In genomic region chr17:28717535-28717934, GRCm38 (mm10) we compare ENCODE assay signal across 30 mouse cellular contexts. TPM values are rescaled to one million over a fixed set of nuclear protein-coding genes. Genes with fewer than 3 reads are reported as not detected.
DNase-seq lines count a peak whose midpoint lies in the region; ATAC-seq lines count a peak whose summit lies in the region.
"Had no signal": no experiment of that assay in that cellular context is flagged by ENCODE, and none has a peak within 500 bp of the region (broad histone marks: within the 10 kb centered on the region; RNA-seq: fewer than 3 reads in every experiment).

No protein-coding gene starts in this region.

- peak; percentile 77 for ATAC-seq in frontal cortex, adult (ENCODE audit: low TSS enrichment)
- no peak for ATAC-seq in limb, embryonic 11.5 days (ENCODE audit: insufficient number of reproducible peaks, low FRiP score, low TSS enrichment, low read depth)
- no peak for ATAC-seq in embryonic facial prominence, embryonic 14.5 days (ENCODE audit: low read depth)
- ATAC-seq in limb, embryonic 13.5 days (ENCODE audit: low FRiP score, low read depth), result no peak
- ATAC-seq: forebrain, embryonic 16.5 days; midbrain, embryonic 15.5 days had no signal

- WGBS in limb, embryonic 11.5 days, result 51% methylated on average over 3 of the region's 3 CpGs
- WGBS in limb, embryonic 10.5 days, result 63% methylated on average over 3 of the region's 3 CpGs
- WGBS in embryonic facial prominence, embryonic 14.5 days, result 47% methylated on average over 3 of the region's 3 CpGs
- WGBS in limb, embryonic 13.5 days, result 35% methylated on average over 3 of the region's 3 CpGs

- H3K27ac ChIP-seq in limb, embryonic 11.5 days (replicated peaks; ENCODE audit: low read depth, low read length), result no peak overlapping the region
- H3K27ac ChIP-seq in limb, embryonic 10.5 days, result no peak overlapping the region
- peak overlapping the region; percentile 53 for H3K27ac ChIP-seq in embryonic facial prominence, embryonic 14.5 days (replicated peaks; ENCODE audit: low read depth, low read length)
- peak overlapping the region; percentile 39; the same call in 1 of the 2 replicates for H3K27ac ChIP-seq in limb, embryonic 13.5 days
- H3K27ac ChIP-seq: heart, embryonic 10.5 days; hindbrain, embryonic 13.5 days; kidney, postnatal 0 days; liver, embryonic 15.5 days; midbrain, embryonic 15.5 days; stomach, embryonic 15.5 days had no signal

- peaks cover 8% of the 10 kb centered on the region; the same call in 1 of the 2 replicates for H3K36me3 ChIP-seq in limb, embryonic 11.5 days (ENCODE audit: control insufficient read depth, insufficient read depth, low read length)
- H3K36me3 ChIP-seq in limb, embryonic 10.5 days, result peaks cover 86% of the 10 kb centered on the region
- H3K36me3 ChIP-seq in embryonic facial prominence, embryonic 14.5 days (ENCODE audit: control insufficient read depth, insufficient read depth, low read length), result peaks cover 66% of the 10 kb centered on the region
- peaks cover 82% of the 10 kb centered on the region for H3K36me3 ChIP-seq in limb, embryonic 13.5 days

- no peak overlapping the region for H3K9ac ChIP-seq in limb, embryonic 11.5 days (ENCODE audit: low read length)
- no peak overlapping the region for H3K9ac ChIP-seq in embryonic facial prominence, embryonic 14.5 days (ENCODE audit: low read depth, low read length)
- no peak overlapping the region for H3K9ac ChIP-seq in limb, embryonic 13.5 days
- H3K9ac ChIP-seq: hindbrain, embryonic 13.5 days; liver, embryonic 15.5 days; lung, embryonic 14.5 days; midbrain, embryonic 15.5 days; stomach, embryonic 15.5 days had no signal

- H3K4me2 ChIP-seq in limb, embryonic 11.5 days (ENCODE audit: low read depth, severe bottlenecking), result no peak overlapping the region
- H3K4me2 ChIP-seq in embryonic facial prominence, embryonic 14.5 days (ENCODE audit: low read depth, low read length), result no peak overlapping the region
- no peak overlapping the region for H3K4me2 ChIP-seq in limb, embryonic 13.5 days (replicated peaks)
- H3K4me2 ChIP-seq: hindbrain, embryonic 13.5 days; liver, embryonic 15.5 days; lung, embryonic 14.5 days; midbrain, embryonic 15.5 days; stomach, embryonic 15.5 days had no signal

- no peaks in the 10 kb centered on the region for H3K9me3 ChIP-seq in limb, embryonic 11.5 days (ENCODE audit: control insufficient read depth, low read length)
- H3K9me3 ChIP-seq in limb, embryonic 10.5 days (replicated peaks), result no peaks in the 10 kb centered on the region
- no peaks in the 10 kb centered on the region for H3K9me3 ChIP-seq in embryonic facial prominence, embryonic 14.5 days (ENCODE audit: control insufficient read depth, low read length)
- H3K9me3 ChIP-seq in limb, embryonic 13.5 days, result no peaks in the 10 kb centered on the region
- H3K9me3 ChIP-seq: G1E; heart, embryonic 10.5 days; hindbrain, embryonic 13.5 days; liver, embryonic 15.5 days; midbrain, embryonic 15.5 days; stomach, embryonic 15.5 days had no signal

- H3K27me3 ChIP-seq in limb, embryonic 11.5 days (ENCODE audit: control insufficient read depth, insufficient read depth, low read length), result no peaks in the 10 kb centered on the region
- H3K27me3 ChIP-seq in limb, embryonic 10.5 days (ENCODE audit: low read depth, poor library complexity, severe bottlenecking), result no peaks in the 10 kb centered on the region
- H3K27me3 ChIP-seq in embryonic facial prominence, embryonic 14.5 days (replicated peaks; ENCODE audit: control insufficient read depth, insufficient read depth, low read length), result no peaks in the 10 kb centered on the region
- no peaks in the 10 kb centered on the region for H3K27me3 ChIP-seq in limb, embryonic 13.5 days
- H3K27me3 ChIP-seq: hindbrain, embryonic 13.5 days; liver, embryonic 15.5 days; midbrain, embryonic 15.5 days; stomach, embryonic 15.5 days had no signal

- H3K4me1 ChIP-seq in limb, embryonic 11.5 days (ENCODE audit: control insufficient read depth, insufficient read depth, low read length), result peaks cover 4% of the 10 kb centered on the region
- H3K4me1 ChIP-seq in limb, embryonic 10.5 days, result peaks cover 10% of the 10 kb centered on the region
- H3K4me1 ChIP-seq in embryonic facial prominence, embryonic 14.5 days (ENCODE audit: control insufficient read depth, insufficient read depth, low read length), result peaks cover 6% of the 10 kb centered on the region; the same call in 1 of the 2 replicates
- H3K4me1 ChIP-seq in limb, embryonic 13.5 days, result peaks cover 10% of the 10 kb centered on the region
- H3K4me1 ChIP-seq: hindbrain, embryonic 13.5 days; midbrain, embryonic 15.5 days had no signal

- no peak overlapping the region for H3K4me3 ChIP-seq in limb, embryonic 11.5 days (ENCODE audit: low read depth, low read length)
- no peak overlapping the region for H3K4me3 ChIP-seq in limb, embryonic 10.5 days
- H3K4me3 ChIP-seq in embryonic facial prominence, embryonic 14.5 days (ENCODE audit: low read depth, low read length), result no peak overlapping the region
- no peak overlapping the region for H3K4me3 ChIP-seq in limb, embryonic 13.5 days
- H3K4me3 ChIP-seq: erythroblast, embryonic 14.5 days; heart, embryonic 10.5 days; hindbrain, embryonic 13.5 days; liver, embryonic 15.5 days; midbrain, embryonic 15.5 days; stomach, embryonic 15.5 days had no signal

- DNase-seq in frontal cortex, adult 2 months (ENCODE audit: extremely low spot score in 1 of 2, low spot score in 1 of 2), result no peak
- peak; percentile 34 for DNase-seq in limb, embryonic 11.5 days (ENCODE audit: low spot score)
- DNase-seq in limb, embryonic 10.5 days (ENCODE audit: low spot score), result no peak
- peak; percentile 64 for DNase-seq in embryonic facial prominence, embryonic 14.5 days (ENCODE audit: low spot score)
- no peak for DNase-seq in embryo, embryonic 11 days
- no peak for DNase-seq in adrenal gland, postnatal 4 days (ENCODE audit: low spot score in 2 of 2)
- DNase-seq: adrenal gland, adult 8-10 months; cerebellum, adult 11-12 months; cerebellum, adult 9-11 months; gastrocnemius, postnatal 25 days; heart, adult 11 months; heart, postnatal 36 days; kidney, adult 2 months; kidney, postnatal 4 days; lung, embryonic 14.5 days; lung, postnatal 4 days; right cerebral cortex, postnatal 25 days; thymus, postnatal 36 days had no signal

RNA-seq across cellular contexts. Expression of gene AC170998.1, which starts 8.3 kb away (rescaled TPM):
- 0.95 and 1.1 TPM in 2 replicates for polyA plus RNA-seq in frontal cortex, adult 2 months (2012; rRNA removed)
- 2.1 and 2.8 TPM in 2 replicates for polyA plus RNA-seq in limb, embryonic 11.5 days (2014; fragmentation: Nextera tagmentation; extraction: Ambion mirVana)
- polyA plus RNA-seq in limb, embryonic 10.5 days (2016; fragmentation: Nextera tagmentation; extraction: Ambion mirVana), result 3.9 and 4.0 TPM in 2 replicates
- 1.5 and 2.1 TPM in 2 replicates for polyA plus RNA-seq in embryonic facial prominence, embryonic 14.5 days (2014; fragmentation: Nextera tagmentation; extraction: Ambion mirVana)
- polyA plus RNA-seq in limb, embryonic 13.5 days (2015; fragmentation: Nextera tagmentation; extraction: Ambion mirVana), result 3.2 and 3.7 TPM in 2 replicates
- 1 to 10 TPM; 2.5 to 3.8 TPM for total RNA-seq in adrenal gland, postnatal 4 days (2021)
- polyA plus RNA-seq: erythroblast, embryonic 14.5 days; G1E; liver, adult 2 months had no signal

RNA-seq across cellular contexts. Expression of gene Mapk14, which starts 26.4 kb away (rescaled TPM):
- 108 and 110 TPM in 2 replicates for polyA plus RNA-seq in frontal cortex, adult 2 months (2012; rRNA removed)
- 51.5 and 53.8 TPM in 2 replicates for polyA plus RNA-seq in limb, embryonic 11.5 days (2014; fragmentation: Nextera tagmentation; extraction: Ambion mirVana)
- 47.5 and 50.7 TPM in 2 replicates for polyA plus RNA-seq in limb, embryonic 10.5 days (2016; fragmentation: Nextera tagmentation; extraction: Ambion mirVana)
- 51.8 and 52.8 TPM in 2 replicates for polyA plus RNA-seq in embryonic facial prominence, embryonic 14.5 days (2014; fragmentation: Nextera tagmentation; extraction: Ambion mirVana)
- 37.1 and 37.8 TPM in 2 replicates for polyA plus RNA-seq in limb, embryonic 13.5 days (2015; fragmentation: Nextera tagmentation; extraction: Ambion mirVana)
- 10 to 100 TPM; 74.0 to 78.0 TPM for total RNA-seq in adrenal gland, postnatal 4 days (2021)

RNA-seq across cellular contexts. Expression of gene Slc26a8, which starts 27.5 kb away (rescaled TPM):
- 8.6 TPM in 2 replicates for polyA plus RNA-seq in frontal cortex, adult 2 months (2012; rRNA removed)
- polyA plus RNA-seq in limb, embryonic 11.5 days (2014; fragmentation: Nextera tagmentation; extraction: Ambion mirVana), result 0.43 and 0.61 TPM in 2 replicates
- 0.49 TPM in 1 of 2 replicates, not detected in the other for polyA plus RNA-seq in limb, embryonic 10.5 days (2016; fragmentation: Nextera tagmentation; extraction: Ambion mirVana)
- 0.58 and 0.90 TPM in 2 replicates for polyA plus RNA-seq in embryonic facial prominence, embryonic 14.5 days (2014; fragmentation: Nextera tagmentation; extraction: Ambion mirVana)
- 0.98 and 1.2 TPM in 2 replicates for polyA plus RNA-seq in limb, embryonic 13.5 days (2015; fragmentation: Nextera tagmentation; extraction: Ambion mirVana)
- total RNA-seq in adrenal gland, postnatal 4 days (2021), result 1 to 10 TPM; 2.7 to 3.4 TPM
- total RNA-seq: liver, adult 2 months had no signal

RNA-seq across cellular contexts. Expression of gene Mapk13, which starts 51.6 kb away (rescaled TPM):
- 0.88 and 0.92 TPM in 2 replicates for polyA plus RNA-seq in frontal cortex, adult 2 months (2012; rRNA removed)
- polyA plus RNA-seq in limb, embryonic 11.5 days (2014; fragmentation: Nextera tagmentation; extraction: Ambion mirVana), result 4.9 and 5.0 TPM in 2 replicates
- 8.2 and 8.6 TPM in 2 replicates for polyA plus RNA-seq in limb, embryonic 10.5 days (2016; fragmentation: Nextera tagmentation; extraction: Ambion mirVana)
- 31.8 and 33.5 TPM in 2 replicates for polyA plus RNA-seq in embryonic facial prominence, embryonic 14.5 days (2014; fragmentation: Nextera tagmentation; extraction: Ambion mirVana)
- polyA plus RNA-seq in limb, embryonic 13.5 days (2015; fragmentation: Nextera tagmentation; extraction: Ambion mirVana), result 29.0 and 29.8 TPM in 2 replicates
- total RNA-seq in adrenal gland, postnatal 4 days (2021), result 10 to 100 TPM; 72.1 to 75.4 TPM
- polyA plus RNA-seq: erythroblast, embryonic 14.5 days; G1E had no signal

Comparison
In these comparisons a context has a peak if more than half of its experiments do, and no peak if none do; other contexts are left out.
1. DNase-seq: peak in limb, embryonic 11.5 days (single experiment) and embryonic facial prominence, embryonic 14.5 days (single experiment); none in frontal cortex, adult 2 months (0 of 2), limb, embryonic 10.5 days (single experiment), embryo, embryonic 11 days (single experiment) and adrenal gland, postnatal 4 days (0 of 2).
2. H3K27ac ChIP-seq: peak in embryonic facial prominence, embryonic 14.5 days (single experiment) and limb, embryonic 13.5 days (single experiment); none in limb, embryonic 11.5 days (single experiment) and limb, embryonic 10.5 days (single experiment).